Mouse (Mus musculus): ENCODE data around the gene Nos1ap. TPM values are rescaled to one million over a fixed set of nuclear protein-coding genes. Genes with fewer than 3 reads are reported as not detected.

Gene Nos1ap
- polyA plus RNA-seq, 1 experiment from 2014 or later = 6.3 TPM

DNA sequence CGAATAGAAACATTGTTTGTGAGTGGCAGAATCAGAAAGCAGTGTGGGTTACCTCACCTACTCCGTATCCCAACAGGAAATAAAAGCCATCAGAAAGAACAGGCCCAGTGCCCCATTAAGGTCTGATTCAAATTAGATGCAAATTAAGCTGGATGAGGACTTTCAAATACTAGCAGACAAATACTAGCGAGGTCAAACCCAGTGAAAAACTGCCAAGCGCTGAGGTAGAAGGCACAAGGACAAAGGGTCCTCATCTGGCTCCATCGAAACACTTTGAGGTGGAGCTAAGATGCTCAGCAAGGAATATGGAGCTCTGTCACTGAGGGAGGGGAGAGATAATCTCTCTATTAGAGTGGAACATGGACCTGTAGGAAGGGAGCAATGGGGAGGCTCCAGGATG, 66.8 kb downstream of the Nos1ap start:
- Histone ChIP-seq H3K4me1 (ENCODE audit: control insufficient read depth, low read depth, low read length) (peaks cover 7% of the 10 kb centered on the region; the same call in 1 of the 2 replicates), H3K36me3 (ENCODE audit: control insufficient read depth, insufficient read depth) (no peaks in the 10 kb centered on the region), H3K9me3 (replicated peaks; ENCODE audit: control insufficient read depth, low read length) (no peaks in the 10 kb centered on the region), H3K9ac (ENCODE audit: low read depth, low read length) (no peak overlapping the region), H3K4me3 (ENCODE audit: low read depth, low read length) (no peak overlapping the region), H3K27ac (ENCODE audit: low read length) (no peak overlapping the region), H3K4me2 (ENCODE audit: low read depth, low read length) (no peak overlapping the region), H3K27me3 (ENCODE audit: control insufficient read depth, insufficient read depth, low read depth, low read length) (no peaks in the 10 kb centered on the region)
- no peak for ATAC-seq (ENCODE audit: low read depth)
- WGBS (ENCODE audit: insufficient replicate concordance) = 64% methylated on average over 5 of the region's 5 CpGs

DNA sequence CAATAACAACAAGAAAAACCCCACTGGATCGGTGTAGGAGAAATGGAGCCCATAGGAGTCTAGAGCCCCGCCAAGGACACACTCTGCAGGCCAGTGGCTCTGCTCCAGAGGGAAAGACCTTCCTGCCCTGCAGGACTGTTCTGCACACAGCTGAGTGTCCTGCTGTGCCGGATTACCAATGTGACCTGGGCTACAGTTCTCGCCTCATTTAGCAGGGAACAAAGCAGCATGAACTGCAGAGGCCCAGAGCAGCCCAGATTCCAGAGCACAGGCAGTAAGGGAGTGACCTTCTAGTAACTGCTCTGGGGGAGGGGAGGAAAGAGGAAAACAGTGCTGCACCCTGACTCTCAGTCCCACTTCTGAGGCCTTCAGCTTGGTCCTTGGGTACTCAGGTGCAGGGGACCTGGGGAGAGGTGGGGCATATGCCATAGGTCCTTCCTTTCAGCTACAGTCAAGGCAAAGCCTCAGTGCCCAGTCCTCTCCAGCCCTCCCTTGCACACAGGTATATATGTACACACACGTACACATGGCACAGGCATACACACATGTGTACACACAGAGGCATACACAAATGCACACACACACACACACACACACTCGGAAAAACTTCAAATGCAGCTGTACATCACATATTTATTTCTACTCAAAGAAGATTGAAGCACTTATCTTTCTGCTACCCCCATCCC, 68.0 kb downstream of the Nos1ap start:
- H3K9ac ChIP-seq (ENCODE audit: low read depth, low read length) = no peak overlapping the region
- WGBS (ENCODE audit: insufficient replicate concordance) = 56% methylated on average over 6 of the region's 6 CpGs
- no peak overlapping the region for H3K4me3 ChIP-seq (ENCODE audit: low read depth, low read length)
- ATAC-seq (ENCODE audit: low read depth) = peak; percentile 66
- peaks cover 7% of the 10 kb centered on the region; the same call in 1 of the 2 replicates for H3K4me1 ChIP-seq (ENCODE audit: control insufficient read depth, low read depth, low read length)
- H3K27ac ChIP-seq (ENCODE audit: low read length) = no peak overlapping the region
- H3K4me2 ChIP-seq (ENCODE audit: low read depth, low read length) = no peak overlapping the region
- no peaks in the 10 kb centered on the region for H3K9me3 ChIP-seq (replicated peaks; ENCODE audit: control insufficient read depth, low read length)
- no peaks in the 10 kb centered on the region for H3K36me3 ChIP-seq (ENCODE audit: control insufficient read depth, insufficient read depth)
- no peaks in the 10 kb centered on the region for H3K27me3 ChIP-seq (ENCODE audit: control insufficient read depth, insufficient read depth, low read depth, low read length)

DNA sequence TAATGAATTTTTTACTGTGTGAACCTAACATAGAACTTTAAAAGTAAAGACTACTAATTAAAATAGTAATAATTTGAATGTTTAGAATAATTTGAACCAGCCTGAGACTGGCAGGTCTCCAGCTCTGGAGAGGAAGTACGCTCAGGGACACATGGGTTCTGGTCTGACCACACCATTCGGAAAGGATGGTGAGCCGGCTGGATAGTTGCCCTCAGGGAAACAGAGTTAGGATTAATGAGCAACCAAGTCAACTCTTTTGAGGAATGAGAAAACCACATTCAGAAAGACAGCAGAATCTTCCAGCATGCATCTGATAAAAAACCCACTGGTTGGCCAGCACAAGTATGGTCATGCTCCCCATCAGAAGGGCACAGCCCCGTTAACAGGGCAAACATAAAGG, 69.5 kb downstream of the Nos1ap start:
- WGBS (ENCODE audit: insufficient replicate concordance) = 67% methylated on average over 4 of the region's 4 CpGs
- no peak overlapping the region for H3K27ac ChIP-seq (ENCODE audit: low read length)
- H3K4me3 ChIP-seq (ENCODE audit: low read depth, low read length) = no peak overlapping the region
- no peaks in the 10 kb centered on the region for H3K9me3 ChIP-seq (replicated peaks; ENCODE audit: control insufficient read depth, low read length)
- no peak overlapping the region for H3K9ac ChIP-seq (ENCODE audit: low read depth, low read length)
- H3K4me1 ChIP-seq (ENCODE audit: control insufficient read depth, low read depth, low read length) = peaks cover 7% of the 10 kb centered on the region; the same call in 1 of the 2 replicates
- no peak for ATAC-seq (ENCODE audit: low read depth)
- H3K36me3 ChIP-seq (ENCODE audit: control insufficient read depth, insufficient read depth) = no peaks in the 10 kb centered on the region
- no peaks in the 10 kb centered on the region for H3K27me3 ChIP-seq (ENCODE audit: control insufficient read depth, insufficient read depth, low read depth, low read length)
- H3K4me2 ChIP-seq (ENCODE audit: low read depth, low read length) = no peak overlapping the region

DNA sequence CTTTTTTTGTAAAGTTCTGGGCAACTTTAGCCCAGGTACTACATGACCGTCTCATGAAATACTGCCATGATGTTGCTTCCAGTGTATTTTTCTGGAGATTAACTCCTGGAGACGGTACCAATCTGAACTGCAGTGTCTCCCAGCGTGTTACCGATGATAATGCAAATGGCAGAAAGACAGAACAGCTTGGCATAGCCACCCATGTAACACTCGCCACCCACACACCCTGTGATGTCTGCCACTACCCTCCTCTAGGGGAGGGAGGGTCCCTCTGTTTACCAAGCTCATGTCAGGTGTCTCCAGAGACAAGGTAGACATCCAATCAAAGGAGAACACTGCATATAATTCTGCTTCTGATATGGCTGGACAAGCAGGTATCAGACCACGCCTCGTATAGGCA, 70.0 kb downstream of the Nos1ap start:
- no peaks in the 10 kb centered on the region for H3K9me3 ChIP-seq (replicated peaks; ENCODE audit: control insufficient read depth, low read length)
- H3K4me3 ChIP-seq (ENCODE audit: low read depth, low read length) = no peak overlapping the region
- H3K4me1 ChIP-seq (ENCODE audit: control insufficient read depth, low read depth, low read length) = peaks cover 7% of the 10 kb centered on the region; the same call in 1 of the 2 replicates
- no peaks in the 10 kb centered on the region for H3K27me3 ChIP-seq (ENCODE audit: control insufficient read depth, insufficient read depth, low read depth, low read length)
- H3K4me2 ChIP-seq (ENCODE audit: low read depth, low read length) = no peak overlapping the region
- WGBS (ENCODE audit: insufficient replicate concordance) = 72% methylated on average over 7 of the region's 7 CpGs
- no peaks in the 10 kb centered on the region for H3K36me3 ChIP-seq (ENCODE audit: control insufficient read depth, insufficient read depth)
- no peak for ATAC-seq (ENCODE audit: low read depth)
- H3K9ac ChIP-seq (ENCODE audit: low read depth, low read length) = no peak overlapping the region
- no peak overlapping the region for H3K27ac ChIP-seq (ENCODE audit: low read length)

DNA sequence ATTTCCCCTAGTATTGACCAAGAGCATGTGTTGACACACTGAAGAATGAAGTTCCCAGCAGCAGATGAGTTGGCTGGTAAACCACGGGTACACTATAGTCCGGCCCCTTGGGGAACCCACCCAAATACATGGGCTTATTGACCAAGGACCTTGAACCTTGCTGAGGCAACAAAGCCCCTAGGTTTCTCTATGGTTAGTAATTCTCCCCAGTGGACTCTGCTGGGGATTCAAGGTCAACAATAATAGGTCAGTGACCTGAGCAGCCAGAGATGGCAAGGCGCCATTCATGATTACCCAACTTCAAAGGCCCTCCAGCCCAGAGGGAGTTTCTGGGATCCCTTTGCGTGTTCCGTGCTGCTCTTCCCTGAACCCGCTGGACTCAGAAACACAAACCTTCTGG, 73.5 kb downstream of the Nos1ap start:
- Histone ChIP-seq H3K27me3 (ENCODE audit: control insufficient read depth, insufficient read depth, low read depth, low read length) (no peaks in the 10 kb centered on the region), H3K36me3 (ENCODE audit: control insufficient read depth, insufficient read depth) (no peaks in the 10 kb centered on the region), H3K9me3 (replicated peaks; ENCODE audit: control insufficient read depth, low read length) (no peaks in the 10 kb centered on the region), H3K4me3 (ENCODE audit: low read depth, low read length) (no peak overlapping the region), H3K4me2 (ENCODE audit: low read depth, low read length) (no peak overlapping the region), H3K4me1 (ENCODE audit: control insufficient read depth, low read depth, low read length) (peaks cover 3% of the 10 kb centered on the region; the same call in 1 of the 2 replicates), H3K27ac (ENCODE audit: low read length) (peak overlapping the region; percentile 78), H3K9ac (ENCODE audit: low read depth, low read length) (no peak overlapping the region)
- peak; percentile 91 for ATAC-seq (ENCODE audit: low read depth)
- WGBS (ENCODE audit: insufficient replicate concordance) = 69% methylated on average over 6 of the region's 6 CpGs

DNA sequence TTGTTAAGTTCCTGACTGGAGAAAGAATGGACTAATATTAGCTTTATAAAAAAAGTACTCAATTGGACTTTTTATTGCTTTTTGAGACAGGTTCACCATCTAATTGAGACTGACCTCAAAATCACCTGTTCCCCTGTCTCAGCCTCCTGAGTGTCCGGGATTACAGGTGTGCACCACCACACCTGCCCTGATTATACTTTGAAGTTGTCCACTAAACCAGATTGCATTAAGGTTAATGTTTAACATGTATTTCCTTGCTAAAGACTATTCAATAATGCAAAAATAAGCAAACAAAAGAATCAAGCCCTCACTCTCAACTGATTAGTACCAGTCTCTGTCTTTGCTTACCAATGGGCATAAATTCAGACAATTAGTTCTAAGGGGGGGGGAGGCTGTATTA, 74.2 kb downstream of the Nos1ap start:
- peak overlapping the region; percentile 41 for H3K27ac ChIP-seq (ENCODE audit: low read length)
- 62% methylated on average over 1 of the region's 1 CpGs for WGBS (ENCODE audit: insufficient replicate concordance)
- H3K27me3 ChIP-seq (ENCODE audit: control insufficient read depth, insufficient read depth, low read depth, low read length) = no peaks in the 10 kb centered on the region
- no peak for ATAC-seq (ENCODE audit: low read depth)
- H3K4me1 ChIP-seq (ENCODE audit: control insufficient read depth, low read depth, low read length) = no peaks in the 10 kb centered on the region
- no peaks in the 10 kb centered on the region for H3K9me3 ChIP-seq (replicated peaks; ENCODE audit: control insufficient read depth, low read length)
- no peaks in the 10 kb centered on the region for H3K36me3 ChIP-seq (ENCODE audit: control insufficient read depth, insufficient read depth)
- H3K4me2 ChIP-seq (ENCODE audit: low read depth, low read length) = no peak overlapping the region
- no peak overlapping the region for H3K9ac ChIP-seq (ENCODE audit: low read depth, low read length)
- H3K4me3 ChIP-seq (ENCODE audit: low read depth, low read length) = no peak overlapping the region

DNA sequence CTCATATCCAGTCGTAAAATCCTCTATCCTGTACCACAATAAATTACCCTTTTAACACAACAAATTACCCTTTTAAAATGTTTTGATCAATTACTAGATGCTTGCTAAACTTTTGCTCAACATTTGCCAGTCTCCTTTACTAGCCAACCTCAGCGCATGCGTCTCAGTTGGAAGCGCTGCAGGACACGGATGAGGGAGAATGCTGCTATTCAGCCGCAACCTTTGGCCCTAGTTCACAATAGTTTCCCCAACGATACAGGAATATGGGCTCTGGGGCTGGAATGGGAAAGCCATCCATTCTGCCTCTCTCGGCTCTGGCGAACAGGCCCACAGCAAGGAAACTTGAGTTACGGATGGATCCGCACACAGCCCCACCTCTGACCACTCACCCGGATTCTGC, 75.4 kb downstream of the Nos1ap start:
- H3K4me1 ChIP-seq (ENCODE audit: control insufficient read depth, low read depth, low read length) = no peaks in the 10 kb centered on the region
- no peaks in the 10 kb centered on the region for H3K27me3 ChIP-seq (ENCODE audit: control insufficient read depth, insufficient read depth, low read depth, low read length)
- no peak overlapping the region for H3K4me2 ChIP-seq (ENCODE audit: low read depth, low read length)
- WGBS (ENCODE audit: insufficient replicate concordance) = 78% methylated on average over 12 of the region's 12 CpGs
- no peak overlapping the region for H3K27ac ChIP-seq (ENCODE audit: low read length)
- no peak overlapping the region for H3K9ac ChIP-seq (ENCODE audit: low read depth, low read length)
- no peaks in the 10 kb centered on the region for H3K9me3 ChIP-seq (replicated peaks; ENCODE audit: control insufficient read depth, low read length)
- no peaks in the 10 kb centered on the region for H3K36me3 ChIP-seq (ENCODE audit: control insufficient read depth, insufficient read depth)
- no peak overlapping the region for H3K4me3 ChIP-seq (ENCODE audit: low read depth, low read length)
- no peak for ATAC-seq (ENCODE audit: low read depth)

DNA sequence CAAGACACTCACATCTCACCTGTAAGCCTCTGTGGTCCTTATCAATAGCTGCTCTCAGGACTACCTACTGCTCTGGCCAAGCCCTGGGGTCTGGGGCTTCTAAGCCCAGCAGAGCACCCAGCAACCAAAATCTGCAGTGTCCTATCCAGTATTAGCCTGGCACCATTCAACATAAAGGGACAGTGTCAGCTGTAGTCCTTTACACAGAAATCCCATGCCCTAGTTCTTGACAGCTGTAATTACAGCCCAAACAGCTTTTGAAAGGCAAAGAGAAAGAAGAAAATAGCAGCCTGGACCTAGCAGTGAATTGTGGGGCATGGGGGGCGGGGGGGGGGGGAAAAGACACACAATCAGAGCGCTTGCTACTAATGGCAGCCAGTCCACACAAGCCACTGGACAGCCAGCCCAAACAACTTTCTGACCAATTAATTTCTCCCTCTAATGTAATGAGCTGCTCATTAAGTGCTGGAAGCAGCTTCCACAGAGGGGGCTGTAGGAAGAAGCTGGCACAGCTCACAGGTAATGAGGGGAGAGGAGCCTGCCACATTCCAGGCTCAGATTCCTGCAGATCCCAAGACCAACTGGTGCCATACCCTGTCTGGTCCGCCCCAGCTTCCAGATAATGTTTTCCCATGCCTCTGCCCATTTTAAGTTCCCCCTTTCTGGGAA, 77.1 kb downstream of the Nos1ap start:
- Histone ChIP-seq H3K9ac (ENCODE audit: low read depth, low read length) (no peak overlapping the region), H3K4me3 (ENCODE audit: low read depth, low read length) (no peak overlapping the region), H3K27me3 (ENCODE audit: control insufficient read depth, insufficient read depth, low read depth, low read length) (no peaks in the 10 kb centered on the region), H3K4me1 (ENCODE audit: control insufficient read depth, low read depth, low read length) (no peaks in the 10 kb centered on the region), H3K27ac (ENCODE audit: low read length) (no peak overlapping the region), H3K4me2 (ENCODE audit: low read depth, low read length) (no peak overlapping the region), H3K9me3 (replicated peaks; ENCODE audit: control insufficient read depth, low read length) (no peaks in the 10 kb centered on the region), H3K36me3 (ENCODE audit: control insufficient read depth, insufficient read depth) (no peaks in the 10 kb centered on the region)
- 82% methylated on average over 2 of the region's 3 CpGs for WGBS (ENCODE audit: insufficient replicate concordance)
- no peak for ATAC-seq (ENCODE audit: low read depth)

DNA sequence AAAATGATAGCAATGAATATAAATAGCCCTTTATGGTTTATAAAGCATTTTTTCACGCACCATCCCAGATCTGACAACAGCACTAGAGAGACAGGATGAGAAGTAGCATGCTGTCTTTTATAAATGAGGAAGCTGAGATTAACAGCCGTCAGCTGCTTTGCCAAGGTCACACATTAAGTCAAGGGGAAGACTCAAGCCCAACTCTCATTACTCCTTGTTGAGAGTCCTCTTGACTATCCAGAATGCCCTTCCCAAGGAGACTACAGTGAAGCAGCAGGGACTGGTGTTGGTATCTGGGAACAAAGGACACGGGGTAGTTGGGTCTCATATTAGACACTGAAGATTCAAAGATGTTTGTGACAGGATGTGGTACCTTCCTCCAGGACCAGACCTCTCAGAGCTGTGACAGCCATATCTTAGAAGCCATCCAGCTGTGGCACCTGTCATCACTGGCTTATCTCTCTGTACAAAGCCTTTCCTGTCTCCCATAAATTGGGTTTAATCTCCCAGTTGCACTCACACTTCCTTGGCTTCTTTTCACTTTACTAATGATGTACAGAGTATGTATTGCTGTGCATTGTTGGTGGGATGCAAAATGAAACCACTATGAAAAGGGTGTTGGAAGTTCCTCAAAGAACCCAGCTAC, 78.9 kb downstream of the Nos1ap start:
- Histone ChIP-seq H3K27me3 (ENCODE audit: control insufficient read depth, insufficient read depth, low read depth, low read length) (no peaks in the 10 kb centered on the region), H3K9me3 (replicated peaks; ENCODE audit: control insufficient read depth, low read length) (no peaks in the 10 kb centered on the region), H3K36me3 (ENCODE audit: control insufficient read depth, insufficient read depth) (no peaks in the 10 kb centered on the region), H3K4me3 (ENCODE audit: low read depth, low read length) (no peak overlapping the region), H3K27ac (ENCODE audit: low read length) (no peak overlapping the region), H3K4me1 (ENCODE audit: control insufficient read depth, low read depth, low read length) (no peaks in the 10 kb centered on the region), H3K4me2 (ENCODE audit: low read depth, low read length) (no peak overlapping the region), H3K9ac (ENCODE audit: low read depth, low read length) (no peak overlapping the region)
- 13% methylated on average over 3 of the region's 3 CpGs for WGBS (ENCODE audit: insufficient replicate concordance)
- ATAC-seq (ENCODE audit: low read depth) = no peak

Measured in liver, embryonic 16.5 days (tissue).